Mouse (Mus musculus): ENCODE measurements around the gene Dennd4a.

The Dennd4a gene

GRCm38 (mm10) chr9:64913406-64913805 lies 102.3 kb downstream of the Dennd4a start:
- in situ Hi-C loops (cut with MseI, MboI), result no loop called here

GRCm38 (mm10) chr9:64913973-64914372 lies 102.8 kb downstream of the Dennd4a start:
- in situ Hi-C loops (cut with MseI, MboI), result no loop called here

- in situ Hi-C loops (cut with MseI, MboI), result no loop called here
Observed at GRCm38 (mm10) chr9:64914629-64915028, 103.5 kb downstream of the Dennd4a start.

GRCm38 (mm10) chr9:64918560-64918959 lies 107.4 kb downstream of the Dennd4a start:
- in situ Hi-C loops (cut with MseI, MboI), result no loop called here

GRCm38 (mm10) chr9:64925771-64926170 lies 114.6 kb downstream of the Dennd4a start:
- in situ Hi-C loops (cut with MseI, MboI), result no loop called here

GRCm38 (mm10) chr9:64926201-64926991 lies 115.3 kb downstream of the Dennd4a start:
- in situ Hi-C loops (cut with MseI, MboI), result no loop called here

GRCm38 (mm10) chr9:64930256-64930655 lies 119.1 kb downstream of the Dennd4a start:
- in situ Hi-C loops (cut with MseI, MboI), result no loop called here

- in situ Hi-C loops (cut with MseI, MboI), result no loop called here
Observed at GRCm38 (mm10) chr9:64931751-64932610, 120.8 kb downstream of the Dennd4a start.

- in situ Hi-C loops (cut with MseI, MboI), result no loop called here
Observed at GRCm38 (mm10) chr9:64934015-64934754, 123.0 kb downstream of the Dennd4a start.

- in situ Hi-C loops (cut with MseI, MboI), result no loop called here
Observed at GRCm38 (mm10) chr9:64936508-64936907, 125.4 kb downstream of the Dennd4a start.

- in situ Hi-C loops (cut with MseI, MboI), result no loop called here
Observed at GRCm38 (mm10) chr9:64937491-64937890, 126.4 kb downstream of the Dennd4a start.

- in situ Hi-C loops (cut with MseI, MboI), result no loop called here
Observed at GRCm38 (mm10) chr9:64938535-64938934, 127.4 kb downstream of the Dennd4a start.

- in situ Hi-C loops (cut with MseI, MboI), result no loop called here
Observed at GRCm38 (mm10) chr9:64939281-64939680, 128.1 kb downstream of the Dennd4a start.

GRCm38 (mm10) chr9:64939790-64940189 lies 128.7 kb downstream of the Dennd4a start:
- in situ Hi-C loops (cut with MseI, MboI), result no loop called here

- in situ Hi-C loops (cut with MseI, MboI), result no loop called here
Observed at GRCm38 (mm10) chr9:64940731-64941346, 129.7 kb downstream of the Dennd4a start.

GRCm38 (mm10) chr9:64941650-64942049 lies 130.5 kb downstream of the Dennd4a start:
- in situ Hi-C loops (cut with MseI, MboI), result no loop called here

GRCm38 (mm10) chr9:64943997-64944396 lies 132.9 kb downstream of the Dennd4a start:
- in situ Hi-C loops (cut with MseI, MboI), result no loop called here

- in situ Hi-C loops (cut with MseI, MboI), result no loop called here
Observed at GRCm38 (mm10) chr9:64947483-64948095, 136.4 kb downstream of the Dennd4a start.

- in situ Hi-C loops (cut with MseI, MboI), result no loop called here
Observed at GRCm38 (mm10) chr9:64951161-64951657, 140.1 kb downstream of the Dennd4a start, which contains the start of gene Slc24a1. Gene Slc24a1 (minus strand): TSS chr9:64951607.

- in situ Hi-C loops (cut with MseI, MboI), result no loop called here
Observed at GRCm38 (mm10) chr9:64952055-64952454, 140.9 kb downstream of the Dennd4a start.

GRCm38 (mm10) chr9:64953190-64953589 lies 142.1 kb downstream of the Dennd4a start:
- in situ Hi-C loops (cut with MseI, MboI), result no loop called here

All from mouse trophoblast stem cell (cell line).